Mouse (Mus musculus) c-Kit-positive CD71-positive TER-119-negative erythroid progenitor cells, embryonic 14.5 days (primary cell): ENCODE data around the gene Clic1.

Source experiments
- DNase-seq: peaks from one replicate; pipeline ENCODE4 v3.0.0-alpha.2; 2013; ENCODE audit warnings: low read depth

Gene Clic1

GRCm38 (mm10) chr17:35045807-35046680 lies 3.7 kb upstream of the Clic1 start:
- no peak for DNase-seq

- DNase-seq, result peak; percentile 98
Measured at GRCm38 (mm10) chr17:35046681-35047455, 2.9 kb upstream of the Clic1 start, which contains the start of gene Msh5. Gene Msh5 (minus strand): TSS chr17:35046745.

GRCm38 (mm10) chr17:35047688-35048087 lies 2.1 kb upstream of the Clic1 start:
- DNase-seq, result no peak

GRCm38 (mm10) chr17:35048149-35048931 lies 1.4 kb upstream of the Clic1 start:
- no peak for DNase-seq

GRCm38 (mm10) chr17:35048932-35049440 lies 780 bp upstream of the Clic1 start:
- DNase-seq, result no peak

- DNase-seq, result no peak
Measured at GRCm38 (mm10) chr17:35050126-35050750, 472 bp downstream of the Clic1 start.

GRCm38 (mm10) chr17:35051156-35052086 lies 1.7 kb downstream of the Clic1 start:
- peak; percentile 73 for DNase-seq

- DNase-seq, result no peak
Measured at GRCm38 (mm10) chr17:35052271-35052798, 2.6 kb downstream of the Clic1 start.

GRCm38 (mm10) chr17:35055691-35056495 lies 6.1 kb downstream of the Clic1 start:
- DNase-seq, result no peak

GRCm38 (mm10) chr17:35057090-35057489 lies 7.3 kb downstream of the Clic1 start:
- no peak for DNase-seq

GRCm38 (mm10) chr17:35058316-35058715 lies 8.6 kb downstream of the Clic1 start:
- DNase-seq, result no peak

GRCm38 (mm10) chr17:35058911-35059892 lies 9.4 kb downstream of the Clic1 start, which contains the start of gene Ddah2:
Gene Ddah2 (plus strand): TSS chr17:35059035.
- DNase-seq, result no peak

- DNase-seq, result no peak
Measured at GRCm38 (mm10) chr17:35060071-35060470, 10.3 kb downstream of the Clic1 start.

- no peak for DNase-seq
Measured at GRCm38 (mm10) chr17:35060737-35061297, 11.1 kb downstream of the Clic1 start.

- no peak for DNase-seq
Measured at GRCm38 (mm10) chr17:35061299-35061698, 11.5 kb downstream of the Clic1 start.

- no peak for DNase-seq
Measured at GRCm38 (mm10) chr17:35063466-35063865, 13.7 kb downstream of the Clic1 start.

- no peak for DNase-seq
Measured at GRCm38 (mm10) chr17:35064378-35064877, 14.7 kb downstream of the Clic1 start.
